8 mouse cellular contexts compared by ENCODE assay signal in the genomic region with DNA sequence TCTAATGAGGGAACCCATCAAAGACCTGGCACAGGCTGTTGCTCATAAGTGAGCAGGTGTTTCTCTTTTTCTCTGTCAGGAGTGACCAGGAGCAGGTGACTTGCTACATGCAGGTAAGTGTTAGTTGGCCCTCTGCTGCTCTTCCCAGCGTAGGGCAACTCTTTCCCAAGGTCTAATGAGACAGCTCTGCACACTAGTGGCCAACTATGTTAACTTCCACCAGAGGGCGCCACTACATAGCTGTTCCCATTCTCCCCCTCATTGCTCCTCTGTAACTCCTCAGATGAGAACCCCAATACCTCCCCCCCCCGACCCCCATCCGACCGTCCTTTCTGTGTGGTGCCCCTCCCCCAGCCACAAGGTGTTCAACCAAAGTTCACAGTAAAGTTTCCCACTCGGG. TPM values are rescaled to one million over a fixed set of nuclear protein-coding genes. Genes with fewer than 3 reads are reported as not detected.
DNase-seq lines count a peak whose midpoint lies in the region; ATAC-seq and TF ChIP-seq lines count a peak whose summit lies in the region.
"Had no signal": no experiment of that assay in that cellular context is flagged by ENCODE, and none has a peak within 500 bp of the region (broad histone marks: within the 10 kb centered on the region; RNA-seq: fewer than 3 reads in every experiment).

No protein-coding gene starts in this region.

- no peak for TF ChIP-seq POLR2A in cortical plate, adult 2 months (IDR thresholded peaks at IDR 0.05; ENCODE audit: extremely low read depth, insufficient read depth, low read length)
- TF ChIP-seq POLR2A in limb, embryonic 14.5 days (IDR thresholded peaks at IDR 0.05; ENCODE audit: borderline replicate concordance, extremely low read depth, insufficient read depth, insufficient read length) = no peak

- H3K9me3 ChIP-seq in limb, embryonic 14.5 days (ENCODE audit: control insufficient read depth, low read length) = no peaks in the 10 kb centered on the region
- H3K9me3 ChIP-seq: heart, embryonic 13.5 days had no signal

- peak; percentile 40 for ATAC-seq in activated CD4-positive, CD25-positive, alpha-beta regulatory T cell, adult 4 months
- no peak; the same call in 1 of the 2 replicates for ATAC-seq in limb, embryonic 14.5 days (ENCODE audit: low FRiP score, low read depth)

- peaks cover 27% of the 10 kb centered on the region for H3K27me3 ChIP-seq in limb, embryonic 14.5 days (ENCODE audit: control insufficient read depth, insufficient read depth, low read length)

- H3K36me3 ChIP-seq in limb, embryonic 14.5 days (ENCODE audit: control insufficient read depth, insufficient read depth, low read length) = no peaks in the 10 kb centered on the region
- H3K36me3 ChIP-seq: heart, embryonic 13.5 days had no signal

- H3K4me1 ChIP-seq in cortical plate, adult 2 months (ENCODE audit: control insufficient read depth, insufficient read depth, low read length) = no peaks in the 10 kb centered on the region
- H3K4me1 ChIP-seq in limb, embryonic 14.5 days (ENCODE audit: control insufficient read depth, insufficient read depth, low read length) = no peaks in the 10 kb centered on the region; the same call in 1 of the 2 replicates

- 10% methylated on average over 6 of the region's 6 CpGs for WGBS in limb, embryonic 14.5 days

- no peak overlapping the region for H3K27ac ChIP-seq in cortical plate, adult 2 months (ENCODE audit: insufficient read depth, low read length)
- H3K27ac ChIP-seq in limb, embryonic 14.5 days (replicated peaks; ENCODE audit: low read depth, low read length) = no peak overlapping the region
- H3K27ac ChIP-seq: heart, embryonic 13.5 days had no signal

- H3K4me3 ChIP-seq in cortical plate, adult 2 months (ENCODE audit: insufficient read depth, low read length) = no peak overlapping the region
- H3K4me3 ChIP-seq in limb, embryonic 14.5 days (replicated peaks; ENCODE audit: low read length) = no peak overlapping the region
- H3K4me3 ChIP-seq: heart, embryonic 13.5 days had no signal

- DNase-seq in spleen, postnatal 4 days (ENCODE audit: low spot score in 2 of 2) = peak; percentile 27 to 76
- DNase-seq in spleen, postnatal 36 days (ENCODE audit: low spot score in 2 of 2) = no peak
- peak; percentile 70 for DNase-seq in induced T-regulatory cell, adult 2 months (ENCODE audit: low read depth)
- peak; percentile 74 for DNase-seq in limb, embryonic 14.5 days (ENCODE audit: low spot score)
- peak; percentile 84 for DNase-seq in retina, postnatal 1 day

- TF ChIP-seq CTCF in cortical plate, adult 2 months (IDR thresholded peaks at IDR 0.05; ENCODE audit: extremely low read depth, insufficient read depth, low read length) = peak; percentile 74

- H3K9ac ChIP-seq in limb, embryonic 14.5 days (ENCODE audit: low read depth, low read length, severe bottlenecking) = no peak overlapping the region

- H3K4me2 ChIP-seq in limb, embryonic 14.5 days (replicated peaks; ENCODE audit: low read depth, low read length, severe bottlenecking) = no peak overlapping the region
- H3K4me2 ChIP-seq: heart, embryonic 13.5 days had no signal

RNA-seq across cellular contexts. Expression of a gene that starts 4.7 kb away (rescaled TPM):
- polyA plus RNA-seq in activated CD4-positive, CD25-positive, alpha-beta regulatory T cell, adult 4 months (2017; shearing (Covaris generic)) = not detected
- polyA plus RNA-seq in cortical plate, adult 2 months (2012; rRNA removed) = 0.38 and 0.59 TPM in 2 replicates
- polyA plus RNA-seq in limb, embryonic 14.5 days (2012; rRNA removed) = 0.08 and 0.14 TPM in 2 replicates
- polyA plus RNA-seq in limb, embryonic 14.5 days (2014; fragmentation: Nextera tagmentation; extraction: Ambion mirVana) = 0.11 TPM in 1 of 2 replicates, not detected in the other
- polyA plus RNA-seq: heart, embryonic 13.5 days had no signal

RNA-seq across cellular contexts. Expression of a gene that starts 47.2 kb away (rescaled TPM):
- polyA plus RNA-seq in activated CD4-positive, CD25-positive, alpha-beta regulatory T cell, adult 4 months (2017; shearing (Covaris generic)) = 1 to 10 TPM; 1.9 to 2.3 TPM
- 0.06 and 0.08 TPM in 2 replicates for polyA plus RNA-seq in cortical plate, adult 2 months (2012; rRNA removed)
- polyA plus RNA-seq in limb, embryonic 14.5 days (2012; rRNA removed) = 6.8 and 7.4 TPM in 2 replicates
- polyA plus RNA-seq in limb, embryonic 14.5 days (2014; fragmentation: Nextera tagmentation; extraction: Ambion mirVana) = 7.9 and 9.5 TPM in 2 replicates

Comparison
In these comparisons a context has a peak if more than half of its experiments do, and no peak if none do; other contexts are left out.
1. DNase-seq: peak in spleen, postnatal 4 days (2 of 2), induced T-regulatory cell, adult 2 months (single experiment), limb, embryonic 14.5 days (single experiment) and retina, postnatal 1 day (single experiment); none in spleen, postnatal 36 days (0 of 2).